Mouse (Mus musculus) embryonic facial prominence, embryonic 11.5 days (tissue): ENCODE measurements around the gene Ttc38. TPM values are rescaled to one million over a fixed set of nuclear protein-coding genes. Genes with fewer than 3 reads are reported as not detected.

Experiments
- ATAC-seq: fragments of 200-750 bp; cut with Nextera tagmentation; replicated peaks from 2 replicates; pipeline ENCODE4 v1.8.0; 2017; ENCODE audit warnings: low read depth; ENCODE audit not compliant: insufficient number of reproducible peaks, low FRiP score, low TSS enrichment
- DNase-seq: peaks from one replicate; pipeline ENCODE4 v3.0.0-alpha.2; 2015; ENCODE audit warnings: low spot score
- H3K27ac ChIP-seq: fragments of 300-500 bp; sonication (generic); replicated peaks from 2 replicates; pipeline ENCODE4 v1.5.1; 2014; ENCODE audit warnings: mild to moderate bottlenecking, low read depth, low read length, control low read depth
- H3K27me3 ChIP-seq: fragments of 300-500 bp; sonication (generic); 2 replicates; pipeline ENCODE4 v1.6.1; 2014; ENCODE audit warnings: mild to moderate bottlenecking, low read length, moderate library complexity, mixed read lengths; ENCODE audit not compliant: control insufficient read depth, insufficient read depth
- H3K36me3 ChIP-seq: fragments of 300-500 bp; sonication (generic); replicated peaks from 2 replicates; pipeline ENCODE4 v1.6.1; 2014; ENCODE audit warnings: low read depth, mild to moderate bottlenecking, low read length, moderate library complexity, mixed read lengths; ENCODE audit not compliant: control insufficient read depth, insufficient read depth
- H3K4me1 ChIP-seq: fragments of 300-500 bp; sonication (generic); 2 replicates; pipeline ENCODE4 v1.6.1; 2014; ENCODE audit warnings: low read length, mixed read lengths; ENCODE audit not compliant: control insufficient read depth, insufficient read depth
- H3K4me2 ChIP-seq: fragments of 300-500 bp; sonication (generic); 2 replicates; pipeline ENCODE4 v1.6.1; 2014; ENCODE audit warnings: low read depth, mild to moderate bottlenecking, control low read depth, low read length, moderate library complexity
- H3K4me3 ChIP-seq: fragments of 300-500 bp; sonication (generic); 2 replicates; pipeline ENCODE4 v1.5.1; 2014; ENCODE audit warnings: low read depth, low read length, control low read depth
- H3K9ac ChIP-seq: fragments of 300-500 bp; sonication (generic); replicated peaks from 2 replicates; pipeline ENCODE4 v1.6.1; 2014; ENCODE audit warnings: mild to moderate bottlenecking, control low read depth, low read length
- H3K9me3 ChIP-seq: fragments of 300-500 bp; sonication (generic); replicated peaks from 2 replicates; pipeline ENCODE4 v1.6.1; 2016; ENCODE audit warnings: mild to moderate bottlenecking, low read length, inconsistent platforms, mixed read lengths; ENCODE audit not compliant: control insufficient read depth
- WGBS: fragments of 180-500 bp; shearing (Covaris S2); extraction: QIAGEN DNeasy Blood & Tissue Kit; methylation state at CpG from one replicate; pipeline ENCODE4 v1.1.7; 2014; 5-methylcytosine and 5-hydroxymethylcytosine counted together
- polyA plus RNA-seq: library from polyadenylated mRNA; unstranded; fragments of >200 nt; fragmentation: Nextera tagmentation; extraction: Ambion mirVana; gene quantifications from 2 replicates; pipeline ENCODE4 v1.2.1, GENCODE M21; 2014

Gene Ttc38
- polyA plus RNA-seq, 1 experiment from 2014 or later, result 3.2 TPM

DNA sequence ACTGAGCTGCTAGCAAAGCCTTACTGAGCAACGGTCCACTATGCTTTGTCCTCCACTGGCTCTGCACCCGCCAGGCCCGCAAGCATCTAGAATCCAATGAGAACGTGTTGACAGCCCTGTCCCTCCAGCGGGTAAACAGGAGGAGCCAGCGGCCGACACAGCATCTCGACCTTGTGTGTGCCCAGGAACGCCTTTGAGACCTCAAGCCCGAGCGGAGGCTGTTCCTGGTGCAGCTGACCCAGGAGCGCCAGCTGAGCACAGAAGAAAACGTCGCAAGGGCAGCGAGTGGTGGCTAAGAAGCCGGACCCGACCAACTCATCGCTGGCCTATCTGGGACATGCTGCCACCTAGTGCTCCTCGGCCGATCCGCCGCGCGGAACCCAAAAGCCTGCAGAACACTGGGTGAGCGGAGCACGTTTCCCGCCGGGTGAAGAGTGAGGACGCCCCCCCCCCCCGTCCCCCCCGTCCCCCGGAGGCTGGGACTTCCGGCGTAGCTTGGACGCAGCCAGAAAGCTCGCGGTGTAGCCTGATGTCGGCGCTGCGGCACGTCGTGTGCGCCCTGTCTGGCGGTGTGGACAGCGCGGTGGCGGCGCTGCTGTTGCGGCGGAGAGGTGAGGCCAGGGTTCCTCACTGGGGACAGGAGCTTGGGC lies 46.9 kb downstream of the Ttc38 start, which contains the start of gene Trmu:
Trmu (plus strand) TSS at position 465 of the 650 bp plus-strand sequence.
- DNase-seq (peak; percentile 95), ATAC-seq (peak; percentile 91)
- peak within 1 kb of the TSS; percentile 72 for H3K4me3 ChIP-seq
- peaks cover 2% of the 10 kb centered on the region; the same call in 1 of the 2 replicates for H3K4me1 ChIP-seq
- peak within 1 kb of the TSS; percentile 89 for H3K4me2 ChIP-seq
- peak within 1 kb of the TSS; percentile 28; the same call in 1 of the 2 replicates for H3K27ac ChIP-seq
- H3K36me3 ChIP-seq, result no peaks in the 10 kb centered on the region; the same call in 1 of the 2 replicates
- no peaks in the 10 kb centered on the region for H3K9me3 ChIP-seq
- H3K27me3 ChIP-seq, result no peaks in the 10 kb centered on the region
- H3K9ac ChIP-seq, result peak within 1 kb of the TSS; percentile 90
- WGBS, result under 1% methylated on average over 41 of the region's 50 CpGs

DNA sequence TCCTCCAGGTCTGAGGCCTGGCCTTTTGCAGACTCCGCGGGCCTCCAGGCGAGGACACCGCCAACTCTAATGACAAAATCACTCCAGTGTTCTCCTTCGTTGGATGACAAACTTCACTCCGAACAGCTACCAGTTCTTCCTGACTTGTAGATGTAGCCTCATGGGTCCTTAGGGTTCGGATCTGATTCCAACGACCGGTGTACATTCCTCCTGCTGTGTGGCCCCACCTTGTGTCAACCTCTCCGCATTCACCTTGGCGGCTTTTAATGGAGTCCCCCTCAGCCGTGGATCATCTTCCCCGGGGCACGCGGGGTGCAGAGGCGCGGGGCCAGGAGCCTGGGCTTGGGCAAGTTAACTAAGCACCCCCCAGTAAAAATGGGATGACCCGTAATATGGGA lies 47.4 kb downstream of the Ttc38 start:
- no peaks in the 10 kb centered on the region; the same call in 1 of the 2 replicates for H3K36me3 ChIP-seq
- H3K27me3 ChIP-seq, result no peaks in the 10 kb centered on the region
- peak overlapping the region; percentile 89 for H3K4me2 ChIP-seq
- H3K4me3 ChIP-seq, result peak overlapping the region; percentile 72
- ATAC-seq, result 0 out of 2 replicates have a peak, but pooled peaks have one; percentile 7
- H3K9me3 ChIP-seq, result no peaks in the 10 kb centered on the region
- no peak for DNase-seq
- peak overlapping the region; percentile 28; the same call in 1 of the 2 replicates for H3K27ac ChIP-seq
- 2% methylated on average over 18 of the region's 18 CpGs for WGBS
- H3K9ac ChIP-seq, result peak overlapping the region; percentile 90
- peaks cover 2% of the 10 kb centered on the region; the same call in 1 of the 2 replicates for H3K4me1 ChIP-seq

DNA sequence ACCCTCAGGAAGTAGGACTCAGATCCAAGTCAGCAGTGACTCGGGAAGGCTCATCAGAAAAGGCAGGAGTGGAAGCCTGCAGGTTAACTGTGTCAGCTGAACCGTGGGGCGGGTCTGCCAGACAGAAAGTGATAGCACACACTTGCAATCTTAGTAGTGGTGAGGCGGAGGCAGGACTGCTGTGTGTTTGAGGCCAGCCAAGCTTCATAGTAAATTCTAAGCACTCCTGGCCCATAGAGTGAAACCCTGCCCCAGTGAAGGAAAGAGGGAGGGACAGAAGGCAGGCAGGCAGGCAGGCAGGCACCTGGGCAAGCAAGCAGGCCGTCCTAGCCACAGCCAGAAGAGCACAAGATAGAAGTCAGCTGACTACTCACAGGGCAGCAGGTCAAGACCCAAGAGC lies 53.5 kb downstream of the Ttc38 start:
- ATAC-seq (no peak), DNase-seq (no peak)
- Histone ChIP-seq H3K36me3 (no peaks in the 10 kb centered on the region; the same call in none of the 2 replicates), H3K4me1 (no peaks in the 10 kb centered on the region), H3K27ac (no peak overlapping the region), H3K4me3 (no peak overlapping the region), H3K27me3 (no peaks in the 10 kb centered on the region), H3K9ac (no peak overlapping the region), H3K9me3 (no peaks in the 10 kb centered on the region), H3K4me2 (no peak overlapping the region)
- WGBS, result 84% methylated on average over 5 of the region's 5 CpGs

DNA sequence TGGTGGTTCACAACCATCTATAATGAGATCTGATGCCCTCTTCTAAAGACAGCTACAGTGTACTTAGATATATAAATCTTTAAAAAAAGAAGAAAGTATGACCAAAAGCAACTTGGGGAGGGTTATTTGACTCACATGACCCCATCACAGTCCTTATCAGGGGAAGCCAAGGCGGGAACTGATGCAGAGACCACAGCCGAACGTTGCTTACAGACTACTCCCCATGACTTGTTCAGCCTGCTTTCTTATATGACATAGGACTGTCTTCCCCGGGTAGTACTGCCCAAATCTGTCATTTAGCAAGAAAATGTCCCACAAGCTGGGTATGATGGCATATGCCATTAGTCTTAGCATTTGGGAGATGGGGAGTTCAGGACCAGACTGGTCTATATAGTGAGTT lies 57.1 kb downstream of the Ttc38 start:
- Histone ChIP-seq H3K27ac (no peak overlapping the region), H3K9me3 (no peaks in the 10 kb centered on the region), H3K36me3 (no peaks in the 10 kb centered on the region; the same call in none of the 2 replicates), H3K27me3 (no peaks in the 10 kb centered on the region), H3K9ac (no peak overlapping the region), H3K4me3 (no peak overlapping the region), H3K4me2 (no peak overlapping the region), H3K4me1 (no peaks in the 10 kb centered on the region)
- ATAC-seq (no peak), DNase-seq (no peak)
- WGBS, result 90% methylated on average over 4 of the region's 4 CpGs

DNA sequence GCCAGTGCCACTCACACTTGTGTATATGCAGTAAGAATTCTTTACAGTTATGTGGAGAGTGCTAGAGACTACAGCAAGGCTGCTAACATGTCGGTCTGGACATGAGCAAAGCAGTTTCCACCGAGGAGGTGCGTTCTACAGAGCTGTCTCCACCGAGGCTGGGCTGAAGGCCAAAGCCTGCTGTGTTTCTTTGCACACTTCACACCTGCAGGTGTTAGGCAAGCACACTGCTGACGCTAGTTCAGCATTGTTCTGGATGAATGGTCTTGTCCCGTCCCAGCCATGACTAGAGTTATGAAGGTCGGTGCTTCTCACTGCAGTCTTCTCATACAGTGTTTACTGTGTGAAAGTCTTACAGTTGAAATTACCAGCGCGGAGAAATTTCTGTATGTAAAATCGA lies 59.9 kb downstream of the Ttc38 start:
- Histone ChIP-seq H3K4me1 (no peaks in the 10 kb centered on the region), H3K27me3 (no peaks in the 10 kb centered on the region), H3K36me3 (peaks cover 3% of the 10 kb centered on the region), H3K4me2 (no peak overlapping the region), H3K9me3 (no peaks in the 10 kb centered on the region), H3K9ac (no peak overlapping the region), H3K4me3 (no peak overlapping the region), H3K27ac (no peak overlapping the region)
- no peak for ATAC-seq
- no peak for DNase-seq
- 87% methylated on average over 10 of the region's 10 CpGs for WGBS

DNA sequence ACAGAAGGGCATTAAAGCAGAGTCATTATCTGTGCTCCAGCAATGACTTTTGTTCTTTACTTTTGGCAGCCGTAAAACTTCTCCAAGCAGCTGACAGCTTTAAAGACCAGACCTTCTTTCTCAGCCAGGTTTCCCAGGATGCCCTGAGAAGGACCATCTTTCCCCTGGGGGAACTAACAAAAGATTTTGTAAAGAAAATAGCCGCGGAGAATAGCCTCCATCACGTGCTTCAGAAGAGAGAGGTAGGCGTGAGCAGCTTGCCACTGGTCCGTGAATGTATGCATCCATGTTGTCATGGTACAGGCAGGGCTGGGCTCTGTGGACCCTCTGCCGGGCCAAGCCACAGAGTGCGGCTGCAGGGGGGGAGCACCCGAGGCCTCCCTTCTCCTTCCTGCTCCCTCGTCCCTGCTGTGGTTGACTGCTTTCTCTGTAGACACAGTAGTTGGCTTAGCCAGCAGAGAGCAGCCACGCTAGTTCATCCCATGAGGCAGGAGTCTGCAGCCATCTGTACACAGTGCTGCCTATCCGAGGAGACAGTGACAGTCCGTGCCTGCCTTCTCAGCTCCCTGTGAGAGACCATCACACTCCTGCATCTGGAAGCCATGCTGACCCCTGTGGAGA lies 60.5 kb downstream of the Ttc38 start:
- Histone ChIP-seq H3K4me2 (no peak overlapping the region), H3K9ac (no peak overlapping the region), H3K27me3 (no peaks in the 10 kb centered on the region), H3K9me3 (no peaks in the 10 kb centered on the region), H3K36me3 (peaks cover 3% of the 10 kb centered on the region), H3K4me3 (no peak overlapping the region), H3K27ac (no peak overlapping the region), H3K4me1 (no peaks in the 10 kb centered on the region)
- 87% methylated on average over 13 of the region's 13 CpGs for WGBS
- DNase-seq, result no peak
- ATAC-seq, result no peak

DNA sequence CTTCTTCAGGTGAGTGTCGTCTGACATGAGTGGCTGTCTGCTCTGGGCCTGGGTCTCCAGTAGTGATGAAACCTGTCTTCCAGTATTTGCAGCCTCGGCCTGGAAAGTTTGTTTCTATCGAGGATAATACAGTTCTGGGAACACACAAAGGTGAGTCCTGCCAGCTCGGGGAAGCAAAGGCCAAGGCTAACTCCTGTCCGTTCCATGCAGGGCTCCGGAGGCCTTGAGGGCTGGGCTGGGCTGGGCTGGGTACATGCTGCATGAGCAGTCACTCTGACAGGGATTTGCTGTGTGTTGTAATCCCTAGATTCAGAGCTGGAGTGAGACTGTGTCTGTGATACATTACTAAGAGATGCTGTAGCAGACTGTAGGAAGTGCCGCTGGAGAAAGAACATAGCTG lies 61.8 kb downstream of the Ttc38 start:
- no peak for DNase-seq
- Histone ChIP-seq H3K9ac (no peak overlapping the region), H3K4me3 (no peak overlapping the region), H3K9me3 (no peaks in the 10 kb centered on the region), H3K27me3 (no peaks in the 10 kb centered on the region), H3K4me1 (no peaks in the 10 kb centered on the region), H3K4me2 (no peak overlapping the region), H3K36me3 (peaks cover 3% of the 10 kb centered on the region; the same call in 1 of the 2 replicates), H3K27ac (no peak overlapping the region)
- 90% methylated on average over 7 of the region's 7 CpGs for WGBS
- ATAC-seq, result no peak

DNA sequence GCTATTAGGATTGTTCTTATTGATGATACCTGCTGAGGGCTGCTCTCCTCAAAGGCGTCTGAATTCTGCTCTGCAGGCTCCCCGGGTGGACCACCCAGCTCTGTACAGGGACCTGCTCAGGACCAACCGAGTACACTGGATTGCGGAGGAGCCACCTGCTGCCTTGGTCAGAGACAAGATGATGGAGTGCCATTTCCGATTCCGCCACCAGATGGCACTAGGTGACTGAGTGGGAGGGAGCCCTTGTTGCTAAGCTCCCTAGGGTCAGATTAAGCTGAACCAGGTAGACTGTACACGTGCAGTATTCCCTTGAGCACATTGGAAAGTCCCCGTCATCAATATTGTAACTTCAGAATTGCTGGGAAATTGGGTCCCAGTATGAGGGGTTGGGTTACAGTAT lies 64.2 kb downstream of the Ttc38 start:
- no peaks in the 10 kb centered on the region for H3K9me3 ChIP-seq
- 14% methylated on average over 8 of the region's 8 CpGs for WGBS
- H3K27me3 ChIP-seq, result no peaks in the 10 kb centered on the region
- ATAC-seq (peak; percentile 42; the same call in 1 of the 2 replicates), DNase-seq (peak; percentile 86)
- no peak overlapping the region for H3K9ac ChIP-seq
- no peaks in the 10 kb centered on the region for H3K4me1 ChIP-seq
- H3K4me3 ChIP-seq, result no peak overlapping the region
- H3K4me2 ChIP-seq, result no peak overlapping the region
- peaks cover 3% of the 10 kb centered on the region; the same call in 1 of the 2 replicates for H3K36me3 ChIP-seq
- H3K27ac ChIP-seq, result no peak overlapping the region
